Mouse (Mus musculus) left cerebral cortex, adult 2 months (tissue): ENCODE results near the gene Serpinb2. TPM values are rescaled to one million over a fixed set of nuclear protein-coding genes. Genes with fewer than 3 reads are reported as not detected.

Source experiments
- DNase-seq, 2 experiments: peaks; one replicate each; pipeline ENCODE4 v3.0.0; 2021 to 2022; ENCODE audit warnings: low spot score in 2 of 2, mixed read lengths in 1 of 2; ENCODE audit errors: extremely low spot score in 1 of 2
- H3K27ac ChIP-seq: fragments of 200-600 bp; 2 replicates; pipeline ENCODE4 v1.8.1; 2022
- H3K4me3 ChIP-seq: fragments of 200-600 bp; 2 replicates; pipeline ENCODE4 v1.8.1; 2022
- CTCF ChIP-seq: fragments of 200-600 bp; IDR thresholded peaks from 2 replicates; pipeline ENCODE4 v1.8.1; 2022; ENCODE audit warnings: antibody characterized with exemption, mild to moderate bottlenecking, moderate library complexity
- intact Hi-C: fragments of 180-260 bp; cut with DNase I; formaldehyde crosslinking; loops from one replicate; pipeline ENCODE4 v1.15.1; 2025
- long read RNA-seq, 2 experiments: library from polyadenylated mRNA; stranded (forward); transcript quantifications; one replicate each; pipeline ENCODE4 v2.0.0; 2021; ENCODE audit warnings: borderline mapping rate in 2 of 2
- total RNA-seq, 2 experiments: library from RNA; stranded (reverse); gene quantifications; 2 replicates each; pipeline ENCODE4 v1.2.3; 2021

Serpinb2 gene
- not detected for total RNA-seq
- long read RNA-seq, experiment 1: 0 reads
- long read RNA-seq, experiment 2: 0 reads

- Histone ChIP-seq H3K27ac (no peak within 1 kb of the TSS), H3K4me3 (no peak within 1 kb of the TSS)
- TF ChIP-seq CTCF: no peak
- intact Hi-C loops: no loop called here
- DNase-seq: no peak
Observed at GRCm38 (mm10) chr1:107511252-107511651, at the start of gene Serpinb2. Gene Serpinb2 (plus strand): TSS chr1:107511423.

DNA sequence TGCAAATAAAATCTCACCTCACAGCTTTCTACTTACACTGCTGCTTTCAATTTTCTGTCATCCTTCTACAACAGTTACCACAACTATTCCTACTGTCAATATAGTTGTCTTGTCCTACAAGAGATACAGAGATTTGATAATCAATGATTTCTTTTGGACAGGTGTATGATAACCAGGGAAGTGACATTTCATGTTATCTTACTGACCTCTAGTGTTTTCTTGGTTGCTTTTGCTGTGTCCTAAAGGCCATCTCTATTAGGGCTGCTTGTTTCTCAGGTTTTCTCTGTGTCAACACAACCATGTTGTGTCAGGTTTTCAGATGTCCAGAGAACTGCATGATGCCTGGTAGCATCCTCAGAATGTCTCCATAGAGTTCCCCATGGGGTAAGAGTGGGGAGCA lies 31.3 kb upstream of the Serpinb2 start:
- DNase-seq: no peak
- intact Hi-C loops: loop anchor here (2.0 to 5.0 kb wide), 2 partner anchors 83 to 468 kb away; no protein-coding TSS in a partner anchor
- Histone ChIP-seq H3K27ac (no peak overlapping the region), H3K4me3 (no peak overlapping the region)
- no peak for TF ChIP-seq CTCF

- peak; percentile 88 for TF ChIP-seq CTCF
- Histone ChIP-seq H3K4me3 (no peak overlapping the region), H3K27ac (no peak overlapping the region)
- DNase-seq: peak; percentile 75 to 83
- intact Hi-C loops: loop anchor here (1.0 to 5.0 kb wide), 3 partner anchors 81 to 469 kb away; no protein-coding TSS in a partner anchor
Observed at GRCm38 (mm10) chr1:107481452-107481851, 29.8 kb upstream of the Serpinb2 start.

DNA sequence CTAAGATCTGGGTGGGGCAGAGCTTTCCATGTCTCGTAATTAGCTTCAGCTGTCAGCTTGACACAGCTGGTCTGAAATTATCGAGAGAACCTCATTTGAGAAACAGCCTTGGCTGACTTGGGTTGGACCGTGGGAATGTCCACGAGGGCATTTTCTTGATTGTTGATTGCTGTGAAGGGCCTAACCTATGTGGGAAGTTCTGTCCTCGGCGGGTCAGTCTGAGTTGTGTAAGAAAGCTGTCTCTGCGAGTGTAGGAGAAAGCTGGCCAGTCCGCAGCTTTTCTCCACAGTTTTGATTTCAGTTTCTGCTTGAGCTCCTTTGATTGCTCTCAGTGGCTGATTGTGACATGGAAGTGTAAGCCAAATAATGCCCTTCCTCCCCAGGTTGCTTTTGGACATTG lies 21.6 kb upstream of the Serpinb2 start:
- TF ChIP-seq CTCF: no peak
- Histone ChIP-seq H3K27ac (no peak overlapping the region), H3K4me3 (no peak overlapping the region)
- DNase-seq: no peak
- intact Hi-C loops: no loop called here

DNA sequence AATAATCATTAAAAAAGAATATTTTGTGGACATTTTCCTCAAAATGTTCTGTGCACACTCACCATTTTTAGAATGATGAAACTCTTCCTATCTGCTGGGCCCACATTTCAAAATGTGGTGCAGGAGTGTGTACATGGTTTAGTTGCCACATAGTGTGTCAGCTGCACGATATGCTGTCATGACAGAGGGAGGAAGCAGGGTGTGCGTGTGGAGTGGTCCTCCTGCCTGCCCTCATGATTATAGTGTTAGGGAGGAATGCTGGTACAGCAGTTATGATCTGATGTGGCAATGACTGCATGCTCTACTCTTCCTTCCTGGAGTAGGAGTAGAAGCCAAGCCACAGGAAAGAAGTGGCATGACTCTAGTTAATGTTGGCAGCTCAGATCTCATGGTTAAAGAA lies 14.4 kb upstream of the Serpinb2 start:
- no peak for TF ChIP-seq CTCF
- H3K27ac ChIP-seq: no peak overlapping the region
- no peak overlapping the region for H3K4me3 ChIP-seq
- no peak for DNase-seq
- intact Hi-C loops: no loop called here

DNA sequence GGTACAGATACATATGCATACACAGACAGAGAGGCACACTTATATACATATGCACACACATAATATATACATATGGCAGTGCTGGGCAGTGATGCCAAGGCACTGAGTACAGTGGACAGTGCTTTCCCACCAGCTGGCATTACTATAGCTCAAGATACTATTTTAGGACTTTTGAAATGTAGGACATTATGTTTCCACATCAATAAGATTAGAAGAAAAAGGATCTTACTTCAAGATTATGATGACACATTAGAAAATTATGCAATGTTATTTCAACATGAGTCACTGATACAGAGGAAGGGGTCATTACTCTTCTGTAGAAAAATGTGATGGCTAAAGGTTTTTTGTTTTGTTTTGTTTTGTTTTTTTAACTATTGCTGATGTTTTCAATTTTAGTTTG lies 9.2 kb upstream of the Serpinb2 start:
- no peak overlapping the region for H3K4me3 ChIP-seq
- no peak for TF ChIP-seq CTCF
- intact Hi-C loops: no loop called here
- DNase-seq: no peak
- no peak overlapping the region for H3K27ac ChIP-seq

GRCm38 (mm10) chr1:107503294-107503693 lies 7.9 kb upstream of the Serpinb2 start:
- DNase-seq: no peak
- TF ChIP-seq CTCF: no peak
- H3K27ac ChIP-seq: no peak overlapping the region
- no peak overlapping the region for H3K4me3 ChIP-seq
- intact Hi-C loops: no loop called here

GRCm38 (mm10) chr1:107505898-107506562 lies 5.2 kb upstream of the Serpinb2 start:
- H3K4me3 ChIP-seq: no peak overlapping the region
- TF ChIP-seq CTCF: no peak
- intact Hi-C loops: no loop called here
- DNase-seq: no peak
- no peak overlapping the region for H3K27ac ChIP-seq

DNA sequence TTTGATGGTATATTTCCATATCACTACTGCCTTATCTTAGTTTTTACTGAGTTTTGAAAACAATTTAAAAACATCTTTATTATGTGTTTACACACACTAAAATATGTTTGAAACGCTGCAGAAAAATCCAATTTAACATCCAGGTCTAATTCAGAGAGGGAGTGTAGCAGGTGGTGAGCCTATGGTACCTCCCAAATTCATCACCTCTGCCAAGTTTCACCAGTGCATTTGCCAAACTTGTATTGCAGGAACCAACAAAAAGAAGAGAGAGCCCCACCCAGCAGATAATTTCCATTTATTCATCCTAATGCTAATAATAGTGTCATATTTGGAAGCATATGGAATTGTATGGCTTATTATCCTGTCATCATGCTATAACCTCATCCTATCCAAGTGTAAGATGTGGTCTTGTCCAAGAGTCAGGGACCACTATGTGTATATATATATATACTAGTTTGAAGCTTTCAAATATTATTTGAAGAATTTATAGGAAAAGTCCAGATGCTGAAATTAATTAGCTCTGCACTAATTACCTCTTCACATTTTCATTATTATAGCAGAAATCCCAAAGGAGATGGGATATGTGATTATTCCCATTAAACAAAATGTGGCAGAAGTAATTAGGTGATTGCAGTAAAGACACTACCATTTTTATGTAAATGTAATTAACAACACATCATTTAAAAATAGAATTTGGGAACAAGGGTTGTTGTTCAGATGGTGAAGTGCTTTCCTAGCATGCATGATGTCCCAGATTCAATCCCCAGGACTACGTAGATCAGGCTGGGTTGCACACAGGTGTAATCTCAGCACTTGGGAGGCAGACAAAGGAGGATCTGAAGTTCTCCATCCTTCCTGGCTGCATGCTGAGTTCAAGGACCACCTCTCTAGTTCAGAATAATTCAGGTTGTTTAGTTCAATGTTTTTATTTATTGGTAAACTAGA lies 1.2 kb downstream of the Serpinb2 start:
- no peak overlapping the region for H3K4me3 ChIP-seq
- no peak for DNase-seq
- intact Hi-C loops: no loop called here
- TF ChIP-seq CTCF: no peak
- no peak overlapping the region for H3K27ac ChIP-seq

GRCm38 (mm10) chr1:107513530-107513929 lies 2.3 kb downstream of the Serpinb2 start:
- no peak for DNase-seq
- TF ChIP-seq CTCF: no peak
- no peak overlapping the region for H3K27ac ChIP-seq
- no peak overlapping the region for H3K4me3 ChIP-seq
- intact Hi-C loops: no loop called here

DNA sequence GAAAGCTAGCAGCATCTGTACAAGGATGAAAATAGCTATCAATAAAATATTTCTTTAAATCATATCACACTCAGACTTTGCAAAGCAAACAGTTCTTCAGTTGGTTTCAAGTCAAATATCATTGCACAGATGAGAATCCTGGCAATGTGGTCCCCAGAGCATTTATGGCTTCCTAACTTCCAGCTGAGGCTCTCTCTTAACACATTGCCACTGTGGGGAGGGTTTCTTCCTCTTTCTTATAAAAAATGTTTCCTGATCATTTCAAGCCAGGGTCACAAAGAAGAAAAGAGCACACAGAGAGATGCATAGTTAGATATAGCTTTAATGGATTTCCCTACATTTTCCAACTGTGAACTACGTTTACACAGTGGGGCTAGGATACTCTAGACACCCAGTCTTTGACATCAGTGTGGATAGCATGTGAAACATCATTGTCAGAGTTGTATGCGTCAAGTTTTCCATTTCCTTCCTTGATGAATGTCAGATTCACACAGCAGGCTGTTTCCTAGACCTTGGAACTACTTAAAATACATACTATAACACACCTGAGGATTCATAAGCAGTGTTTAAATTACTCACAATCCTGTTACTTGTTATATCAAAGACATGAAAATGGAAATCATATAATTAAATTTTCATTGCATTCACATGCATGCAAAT lies 4.7 kb downstream of the Serpinb2 start:
- no peak for TF ChIP-seq CTCF
- no peak for DNase-seq
- no peak overlapping the region for H3K4me3 ChIP-seq
- no peak overlapping the region for H3K27ac ChIP-seq
- intact Hi-C loops: no loop called here

GRCm38 (mm10) chr1:107525592-107525991 lies 14.4 kb downstream of the Serpinb2 start:
- no peak for DNase-seq
- intact Hi-C loops: no loop called here
- TF ChIP-seq CTCF: no peak
- Histone ChIP-seq H3K27ac (no peak overlapping the region), H3K4me3 (no peak overlapping the region)
